17 mouse cellular contexts compared by ENCODE assay signal in the genomic region with DNA sequence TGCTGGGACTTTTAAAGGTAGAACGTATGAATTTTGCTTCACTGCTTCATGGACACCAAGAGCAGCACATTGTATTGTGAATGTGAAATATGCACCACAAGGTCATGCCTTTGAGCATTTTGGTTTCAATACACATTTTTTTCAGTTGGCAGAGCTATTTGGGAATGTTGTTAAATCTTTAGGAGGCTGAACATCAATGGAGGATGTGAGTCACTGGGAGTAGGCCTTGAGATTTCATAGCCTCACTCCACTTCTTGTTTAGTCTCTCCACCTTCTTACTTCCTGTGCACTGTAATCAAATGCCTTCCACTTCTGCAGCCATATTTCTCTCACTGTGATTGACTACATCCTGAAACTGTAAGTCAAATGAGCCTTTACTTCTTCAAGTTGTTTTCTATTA.
"Had no signal": no experiment of that assay in that cellular context is flagged by ENCODE, and none has a peak within 500 bp of the region (broad histone marks: within the 10 kb centered on the region; RNA-seq: fewer than 3 reads in every experiment).

No protein-coding gene starts in this region.

- H3K4me3 ChIP-seq: kidney, embryonic 15.5 days; left cerebral cortex, adult 2 months; liver, embryonic 13.5 days; megakaryocyte, embryonic 14.5 days; midbrain, embryonic 10.5 days; midbrain, embryonic 13.5 days had no signal

- DNase-seq: kidney, adult 8-10 months; kidney, postnatal 10 days; kidney, postnatal 36 days; layer of hippocampus, postnatal 36 days; liver, embryonic 13.5 days; lung, adult 2 months; lung, postnatal 36 days; right cerebral cortex, postnatal 4 days; thymus, adult 2 months; thymus, postnatal 14 days; thymus, postnatal 4 days had no signal

- H3K27me3 ChIP-seq: kidney, embryonic 15.5 days; liver, embryonic 13.5 days; megakaryocyte, embryonic 14.5 days; midbrain, embryonic 13.5 days had no signal

- H3K4me1 ChIP-seq: kidney, embryonic 15.5 days; liver, embryonic 13.5 days; megakaryocyte, embryonic 14.5 days; midbrain, embryonic 10.5 days; midbrain, embryonic 13.5 days had no signal

- H3K36me3 ChIP-seq: kidney, embryonic 15.5 days; liver, embryonic 13.5 days; midbrain, embryonic 10.5 days; midbrain, embryonic 13.5 days had no signal

- H3K27ac ChIP-seq: kidney, embryonic 15.5 days; left cerebral cortex, adult 2 months; liver, embryonic 13.5 days; midbrain, embryonic 10.5 days; midbrain, embryonic 13.5 days; stomach, postnatal 0 days had no signal
